Mouse (Mus musculus) C3H10T1/2 (cell line): Measurements from ENCODE around the gene Pum3. TPM values are rescaled to one million over a fixed set of nuclear protein-coding genes. Genes with fewer than 3 reads are reported as not detected.

Experiments
- polyA plus RNA-seq, 2 experiments: library from polyadenylated mRNA; unstranded; fragments of >200 nt; fragmentation: generic; extraction: Trizol; gene quantifications; one replicate each; pipeline ENCODE4 v1.2.1; 2012; ENCODE audit warnings: missing spikeins in 2 of 2

The Pum3 gene
- 10 to 100 TPM; 12.4 to 21.7 TPM for polyA plus RNA-seq

DNA sequence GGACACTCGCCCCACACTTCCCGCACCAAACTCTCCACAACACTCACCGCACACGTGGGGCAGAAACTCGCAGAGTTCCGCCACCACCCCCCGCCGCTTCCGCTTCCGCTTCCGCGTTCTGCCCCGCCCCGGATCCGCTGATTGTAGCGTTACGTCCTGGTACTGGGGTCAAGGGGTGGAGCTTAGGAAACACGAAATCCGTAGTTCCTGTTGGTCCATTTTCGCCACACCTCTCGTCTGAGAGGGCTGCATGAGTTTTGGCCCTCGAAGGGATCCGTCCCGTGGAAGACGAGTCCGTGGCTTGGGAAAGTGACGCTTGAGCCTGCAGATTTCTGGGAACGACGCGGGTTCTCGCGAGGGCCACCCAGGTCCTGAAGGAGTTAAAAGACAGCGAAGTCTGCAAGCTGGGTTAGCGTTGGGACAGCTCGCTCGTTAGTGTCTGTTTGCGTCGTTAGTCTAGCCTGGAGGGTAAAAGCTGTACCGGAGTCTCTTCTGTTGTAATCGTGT lies at the start of gene Pum3:
TSS of gene Pum3 (minus strand) at position 81 of the 507 bp plus-strand sequence.

Other genes with a start within 250 kb of the Pum3 start
- under 1 TPM; 0.04 to 0.67 TPM for gene Vldlr, start 213.3 kb downstream of the Pum3 start, polyA plus RNA-seq
- gene Kcnv2, start 107.2 kb downstream of the Pum3 start, polyA plus RNA-seq = not detected